8 mouse cellular contexts compared by ENCODE assay signal in genomic region chr3:104788075-104788474, GRCm38 (mm10). TPM values are rescaled to one million over a fixed set of nuclear protein-coding genes. Genes with fewer than 3 reads are reported as not detected.
DNase-seq lines count a peak whose midpoint lies in the region; ATAC-seq and TF ChIP-seq lines count a peak whose summit lies in the region.

TSS of gene Rhoc (plus strand) at chr3:104788375.

- peaks cover 7% of the 10 kb centered on the region for H3K4me1 ChIP-seq in liver, adult 2 months (ENCODE audit: control insufficient read depth, insufficient read depth, low read length)
- H3K4me1 ChIP-seq in cortical plate, adult 2 months (ENCODE audit: control insufficient read depth, insufficient read depth, low read length), result peaks cover 14% of the 10 kb centered on the region
- peaks cover 37 to 39% of the 10 kb centered on the region in 2 experiments for H3K4me1 ChIP-seq in heart, embryonic 14.5 days (ENCODE audit: control insufficient read depth in 2 of 2, insufficient read depth in 2 of 2, low read length in 2 of 2)

- H3K9me3 ChIP-seq in heart, embryonic 14.5 days (ENCODE audit: control insufficient read depth, low read length), result no peaks in the 10 kb centered on the region

- ATAC-seq in heart, embryonic 14.5 days (ENCODE audit: insufficient number of reproducible peaks, insufficient read depth, low FRiP score, low read depth), result no peak
- no peak for ATAC-seq in neutrophil, adult 5-6 weeks (ENCODE audit: extremely low read depth, insufficient number of reproducible peaks, low FRiP score, poor library complexity, severe bottlenecking)
- ATAC-seq in megakaryocyte progenitor cell, adult 5-6 weeks (replicated peaks; ENCODE audit: poor library complexity), result no peak

- intact Hi-C loops in left cerebral cortex, postnatal 36 days (cut with DNase I), result loop anchor here (1.0 to 5.0 kb wide), 2 partner anchors 76 to 184 kb away; partner anchors contain the start of genes Capza1 and St7l

- no peak for TF ChIP-seq POLR2A in liver, adult 2 months (IDR thresholded peaks at IDR 0.05; ENCODE audit: extremely low read depth, insufficient read depth, low read length)
- TF ChIP-seq POLR2A in cortical plate, adult 2 months (IDR thresholded peaks at IDR 0.05; ENCODE audit: extremely low read depth, insufficient read depth, low read length), result no peak

- WGBS in liver, adult 2 months, result 43% methylated on average over 3 of the region's 3 CpGs
- WGBS in heart, embryonic 14.5 days, result 18% methylated on average over 3 of the region's 3 CpGs

- no peaks in the 10 kb centered on the region for H3K79me2 ChIP-seq in liver, adult 2 months (ENCODE audit: control insufficient read depth, insufficient read depth, low read length)

- H3K4me2 ChIP-seq in heart, embryonic 14.5 days (ENCODE audit: low read length), result peak within 1 kb of the TSS; percentile 90

- no peaks in the 10 kb centered on the region for H3K36me3 ChIP-seq in liver, adult 2 months (ENCODE audit: control insufficient read depth, insufficient read depth, low read length)
- peaks cover 35% of the 10 kb centered on the region for H3K36me3 ChIP-seq in heart, embryonic 14.5 days (ENCODE audit: control insufficient read depth, insufficient read depth, low read length)

- H3K27me3 ChIP-seq in liver, adult 2 months (ENCODE audit: control insufficient read depth, insufficient read depth, low read length), result no peaks in the 10 kb centered on the region
- no peaks in the 10 kb centered on the region for H3K27me3 ChIP-seq in heart, embryonic 14.5 days (ENCODE audit: control insufficient read depth, insufficient read depth, low read length)

- H3K4me3 ChIP-seq in liver, adult 2 months (ENCODE audit: insufficient read depth, low read depth, low read length), result peak within 1 kb of the TSS; percentile 82
- H3K4me3 ChIP-seq in cortical plate, adult 2 months (ENCODE audit: insufficient read depth, low read length), result peak within 1 kb of the TSS; percentile 42
- peak within 1 kb of the TSS; percentile 83 to 93 for H3K4me3 ChIP-seq in heart, embryonic 14.5 days (ENCODE audit: control insufficient read depth in 1 of 2, insufficient read depth in 1 of 2, low read depth in 1 of 2, low read length in 2 of 2)

- H3K9ac ChIP-seq in liver, adult 2 months (ENCODE audit: low read depth, low read length), result peak within 1 kb of the TSS; percentile 89
- peak within 1 kb of the TSS; percentile 95 for H3K9ac ChIP-seq in heart, embryonic 14.5 days (ENCODE audit: low read length)

- TF ChIP-seq CTCF in liver, adult 2 months (IDR thresholded peaks at IDR 0.05; ENCODE audit: low read depth, low read length), result no peak
- TF ChIP-seq CTCF in cortical plate, adult 2 months (IDR thresholded peaks at IDR 0.05; ENCODE audit: extremely low read depth, insufficient read depth, low read length), result no peak

- no peak for DNase-seq in liver, adult 2 months (ENCODE audit: extremely low read depth, low read depth, low spot score)
- no peak for DNase-seq in liver
- no peak for DNase-seq in left cerebral cortex, postnatal 36 days (ENCODE audit: low spot score in 2 of 2)
- no peak for DNase-seq in frontal cortex, postnatal 36 days (ENCODE audit: low spot score in 2 of 2)

- peak within 1 kb of the TSS; percentile 59 for H3K27ac ChIP-seq in liver, adult 2 months (replicated peaks; ENCODE audit: insufficient read depth, low read depth, low read length)
- peak within 1 kb of the TSS; percentile 66; the same call in 1 of the 2 replicates for H3K27ac ChIP-seq in cortical plate, adult 2 months (ENCODE audit: insufficient read depth, low read length)
- peak within 1 kb of the TSS; percentile 91 to 95 for H3K27ac ChIP-seq in heart, embryonic 14.5 days (replicated peaks in 1 of 2; ENCODE audit: control insufficient read depth in 1 of 2, insufficient read depth in 1 of 2, low read depth in 2 of 2, low read length in 2 of 2)

RNA-seq across cellular contexts. Expression of gene Rhoc, which starts in this region (rescaled TPM):
- 10.0 and 15.5 TPM in 2 replicates for total RNA-seq in liver, adult 2 months (2014; rRNA removed)
- polyA plus RNA-seq in liver, adult 2 months (2012; rRNA removed), result 9.1 and 11.7 TPM in 2 replicates
- polyA plus RNA-seq in cortical plate, adult 2 months (2012; rRNA removed), result 26.5 and 32.5 TPM in 2 replicates
- polyA plus RNA-seq in heart, embryonic 14.5 days (2014; fragmentation: Nextera tagmentation; extraction: Ambion mirVana), result 178 and 202 TPM in 2 replicates
- total RNA-seq in left cerebral cortex, postnatal 36 days (2021), result 10 to 100 TPM; 24.4 to 29.0 TPM
- 10.8 and 21.5 TPM in 2 replicates for total RNA-seq in neutrophil, adult 5-6 weeks (2017)
- total RNA-seq in megakaryocyte progenitor cell, adult 5-6 weeks (2015), result 0.37 TPM in 1 of 2 replicates, not detected in the other
- not detected in 2 replicates for total RNA-seq in megakaryocyte progenitor cell, adult 5-6 weeks (2017)
